Mouse (Mus musculus): ENCODE measurements at regions not wholly inside any gene's neighbourhood (a gene's known extent, or its start where the extent isn't known, plus 50 kb on each side); places are given as distances from the start of the nearest gene placed in this dataset.

- Histone ChIP-seq H3K36me3 (no peaks in the 10 kb centered on the region), H3K27me3 (no peaks in the 10 kb centered on the region), H3K9me3 (no peaks in the 10 kb centered on the region), H3K4me1 (replicated peaks) (no peaks in the 10 kb centered on the region), H3K4me2 (replicated peaks) (no peak overlapping the region), H3K4me3 (replicated peaks) (no peak overlapping the region), H3K27ac (no peak overlapping the region), H3K9ac (replicated peaks) (no peak overlapping the region)
- WGBS = 81% methylated on average over 8 of the region's 8 CpGs
- ATAC-seq = no peak
These were observed 308.8 kb downstream of the 1810013L24Rik start for GRCm38 (mm10) chr16:9138552-9139224.

GRCm38 (mm10) chr16:9139405-9139804 is 309.5 kb downstream of the 1810013L24Rik start:
- H3K27ac ChIP-seq = no peak overlapping the region
- no peak overlapping the region for H3K4me3 ChIP-seq (replicated peaks)
- H3K9ac ChIP-seq (replicated peaks) = no peak overlapping the region
- no peaks in the 10 kb centered on the region for H3K4me1 ChIP-seq (replicated peaks)
- H3K4me2 ChIP-seq (replicated peaks) = no peak overlapping the region
- no peaks in the 10 kb centered on the region for H3K36me3 ChIP-seq
- no peak for ATAC-seq
- no peaks in the 10 kb centered on the region for H3K27me3 ChIP-seq
- no peaks in the 10 kb centered on the region for H3K9me3 ChIP-seq
- 81% methylated on average over 3 of the region's 3 CpGs for WGBS

GRCm38 (mm10) chr16:9149209-9150135 is 319.6 kb downstream of the 1810013L24Rik start:
- 55% methylated on average over 8 of the region's 8 CpGs for WGBS
- Histone ChIP-seq H3K4me2 (replicated peaks) (no peak overlapping the region), H3K4me3 (replicated peaks) (no peak overlapping the region), H3K9me3 (no peaks in the 10 kb centered on the region), H3K36me3 (no peaks in the 10 kb centered on the region), H3K27me3 (no peaks in the 10 kb centered on the region), H3K9ac (replicated peaks) (no peak overlapping the region), H3K27ac (no peak overlapping the region), H3K4me1 (replicated peaks) (no peaks in the 10 kb centered on the region)
- ATAC-seq = no peak

GRCm38 (mm10) chr16:9151936-9152335 is 322.0 kb downstream of the 1810013L24Rik start:
- WGBS = 85% methylated on average over 4 of the region's 4 CpGs

GRCm38 (mm10) chr16:9153501-9153900 is 323.6 kb downstream of the 1810013L24Rik start:
- H3K9me3 ChIP-seq = no peaks in the 10 kb centered on the region
- no peaks in the 10 kb centered on the region for H3K36me3 ChIP-seq
- no peak for ATAC-seq
- H3K27ac ChIP-seq = no peak overlapping the region
- no peak overlapping the region for H3K4me3 ChIP-seq (replicated peaks)
- no peaks in the 10 kb centered on the region for H3K27me3 ChIP-seq
- WGBS = 93% methylated on average over 4 of the region's 4 CpGs
- H3K4me2 ChIP-seq (replicated peaks) = no peak overlapping the region
- no peak overlapping the region for H3K9ac ChIP-seq (replicated peaks)
- no peaks in the 10 kb centered on the region for H3K4me1 ChIP-seq (replicated peaks)

More at GRCm38 (mm10) chr16:9151936-9152335, 322.0 kb downstream of the 1810013L24Rik start:
- Histone ChIP-seq H3K9me3 (no peaks in the 10 kb centered on the region), H3K4me1 (replicated peaks) (no peaks in the 10 kb centered on the region), H3K9ac (replicated peaks) (no peak overlapping the region), H3K4me3 (replicated peaks) (no peak overlapping the region), H3K27ac (no peak overlapping the region), H3K36me3 (no peaks in the 10 kb centered on the region), H3K4me2 (replicated peaks) (no peak overlapping the region), H3K27me3 (no peaks in the 10 kb centered on the region)
- ATAC-seq = no peak

- no peak for ATAC-seq
- Histone ChIP-seq H3K9me3 (no peaks in the 10 kb centered on the region), H3K36me3 (no peaks in the 10 kb centered on the region), H3K4me1 (replicated peaks) (no peaks in the 10 kb centered on the region), H3K27ac (no peak overlapping the region), H3K4me2 (replicated peaks) (no peak overlapping the region), H3K9ac (replicated peaks) (no peak overlapping the region), H3K4me3 (replicated peaks) (no peak overlapping the region), H3K27me3 (no peaks in the 10 kb centered on the region)
- 46% methylated on average over 8 of the region's 8 CpGs for WGBS
These were observed 335.9 kb downstream of the 1810013L24Rik start for GRCm38 (mm10) chr16:9165763-9166310.

GRCm38 (mm10) chr16:9176402-9176801 is 346.5 kb downstream of the 1810013L24Rik start:
- Histone ChIP-seq H3K4me3 (replicated peaks) (no peak overlapping the region), H3K27ac (no peak overlapping the region), H3K4me1 (replicated peaks) (no peaks in the 10 kb centered on the region), H3K9me3 (no peaks in the 10 kb centered on the region; the same call in 1 of the 2 replicates), H3K27me3 (no peaks in the 10 kb centered on the region), H3K9ac (replicated peaks) (no peak overlapping the region), H3K4me2 (replicated peaks) (no peak overlapping the region), H3K36me3 (no peaks in the 10 kb centered on the region)
- 88% methylated on average over 3 of the region's 3 CpGs for WGBS
- no peak for ATAC-seq

- Histone ChIP-seq H3K36me3 (no peaks in the 10 kb centered on the region), H3K4me1 (replicated peaks) (no peaks in the 10 kb centered on the region), H3K4me3 (replicated peaks) (no peak overlapping the region), H3K27me3 (no peaks in the 10 kb centered on the region), H3K9me3 (no peaks in the 10 kb centered on the region; the same call in 1 of the 2 replicates), H3K27ac (no peak overlapping the region), H3K4me2 (replicated peaks) (no peak overlapping the region), H3K9ac (replicated peaks) (no peak overlapping the region)
- 59% methylated on average over 13 of the region's 13 CpGs for WGBS
- no peak for ATAC-seq
These were observed 365.9 kb downstream of the 1810013L24Rik start for GRCm38 (mm10) chr16:9195821-9196220.

- Histone ChIP-seq H3K27me3 (no peaks in the 10 kb centered on the region), H3K27ac (no peak overlapping the region), H3K4me2 (replicated peaks) (no peak overlapping the region), H3K9me3 (no peaks in the 10 kb centered on the region), H3K4me3 (replicated peaks) (no peak overlapping the region), H3K4me1 (replicated peaks) (no peaks in the 10 kb centered on the region), H3K9ac (replicated peaks) (no peak overlapping the region), H3K36me3 (no peaks in the 10 kb centered on the region)
- no peak for ATAC-seq
- WGBS = 97% methylated on average over 1 of the region's 1 CpGs
These were observed 369.1 kb downstream of the 1810013L24Rik start for GRCm38 (mm10) chr16:9198903-9199532.

GRCm38 (mm10) chr16:9208602-9209001 is 378.7 kb downstream of the 1810013L24Rik start:
- ATAC-seq = no peak
- Histone ChIP-seq H3K4me1 (replicated peaks) (no peaks in the 10 kb centered on the region), H3K9me3 (no peaks in the 10 kb centered on the region; the same call in 1 of the 2 replicates), H3K27ac (no peak overlapping the region), H3K9ac (replicated peaks) (no peak overlapping the region), H3K4me2 (replicated peaks) (no peak overlapping the region), H3K36me3 (no peaks in the 10 kb centered on the region), H3K4me3 (replicated peaks) (no peak overlapping the region), H3K27me3 (no peaks in the 10 kb centered on the region)
- WGBS = 93% methylated on average over 4 of the region's 4 CpGs

GRCm38 (mm10) chr16:9211485-9211884 is 381.6 kb downstream of the 1810013L24Rik start:
- H3K9me3 ChIP-seq = no peaks in the 10 kb centered on the region; the same call in 1 of the 2 replicates
- H3K4me2 ChIP-seq (replicated peaks) = no peak overlapping the region
- no peak for ATAC-seq
- no peak overlapping the region for H3K27ac ChIP-seq
- H3K9ac ChIP-seq (replicated peaks) = no peak overlapping the region
- H3K27me3 ChIP-seq = no peaks in the 10 kb centered on the region
- H3K4me3 ChIP-seq (replicated peaks) = no peak overlapping the region
- peaks cover 4% of the 10 kb centered on the region; the same call in 1 of the 2 replicates for H3K4me1 ChIP-seq (replicated peaks)
- 91% methylated on average over 6 of the region's 6 CpGs for WGBS
- H3K36me3 ChIP-seq = no peaks in the 10 kb centered on the region

GRCm38 (mm10) chr16:9215131-9215530 is 385.2 kb downstream of the 1810013L24Rik start:
- Histone ChIP-seq H3K27ac (no peak overlapping the region), H3K4me3 (replicated peaks) (no peak overlapping the region), H3K9ac (replicated peaks) (no peak overlapping the region), H3K4me1 (replicated peaks) (peaks cover 4% of the 10 kb centered on the region; the same call in 1 of the 2 replicates), H3K36me3 (no peaks in the 10 kb centered on the region), H3K4me2 (replicated peaks) (no peak overlapping the region), H3K27me3 (no peaks in the 10 kb centered on the region), H3K9me3 (no peaks in the 10 kb centered on the region)
- WGBS = 73% methylated on average over 1 of the region's 1 CpGs
- ATAC-seq = no peak
